17 mouse cellular contexts compared by ENCODE assay signal in the genomic region with DNA sequence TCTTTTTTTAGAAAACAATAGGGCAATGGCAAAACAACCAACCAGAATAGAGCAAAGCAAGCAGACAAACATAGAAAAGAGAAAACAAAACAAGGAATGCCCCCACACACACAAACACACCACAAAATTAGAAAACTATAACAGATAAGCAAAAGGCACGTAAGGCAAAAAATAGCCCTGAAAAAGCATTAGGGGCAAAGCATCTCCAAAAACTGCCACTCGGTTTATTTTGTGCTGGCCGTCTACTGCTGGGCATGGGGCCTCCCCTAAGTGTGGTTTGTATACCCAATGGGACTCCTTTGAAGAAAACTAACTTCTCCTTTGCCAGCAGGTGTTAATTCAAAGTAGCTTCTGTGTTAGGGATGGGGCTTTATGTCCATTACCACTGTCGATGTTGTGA.
"Had no signal": no experiment of that assay in that cellular context is flagged by ENCODE, and none has a peak within 500 bp of the region (broad histone marks: within the 10 kb centered on the region; RNA-seq: fewer than 3 reads in every experiment).

No protein-coding gene starts in this region.

- DNase-seq: liver, embryonic 13.5 days; lung, adult 18-20 months; lung, embryonic 14.5 days; lung, postnatal 10 days; lung, postnatal 4 days; midbrain, embryonic 14.5 days; right cerebral cortex, postnatal 14 days; thymus, adult 18-20 months; thymus, postnatal 14 days; thymus, postnatal 36 days had no signal

- H3K27me3 ChIP-seq: liver, embryonic 13.5 days; liver, embryonic 15.5 days; midbrain, embryonic 12.5 days; neural tube, embryonic 13.5 days; neural tube, embryonic 15.5 days had no signal

- H3K27ac ChIP-seq: liver, embryonic 13.5 days; liver, embryonic 15.5 days; midbrain, embryonic 10.5 days; midbrain, embryonic 12.5 days; neural tube, embryonic 13.5 days; neural tube, embryonic 15.5 days had no signal

- ATAC-seq: midbrain, embryonic 16.5 days had no signal

- H3K4me2 ChIP-seq: liver, embryonic 13.5 days; liver, embryonic 15.5 days; lung, embryonic 14.5 days; midbrain, embryonic 12.5 days; neural tube, embryonic 13.5 days; neural tube, embryonic 15.5 days had no signal

- H3K9me3 ChIP-seq: liver, embryonic 13.5 days; liver, embryonic 15.5 days; midbrain, embryonic 10.5 days; midbrain, embryonic 12.5 days; neural tube, embryonic 13.5 days; neural tube, embryonic 15.5 days had no signal

- H3K4me1 ChIP-seq: liver, embryonic 13.5 days; liver, embryonic 15.5 days; midbrain, embryonic 10.5 days; midbrain, embryonic 12.5 days; neural tube, embryonic 13.5 days; neural tube, embryonic 15.5 days had no signal

- H3K36me3 ChIP-seq: liver, embryonic 13.5 days; liver, embryonic 15.5 days; midbrain, embryonic 10.5 days; midbrain, embryonic 12.5 days; neural tube, embryonic 13.5 days; neural tube, embryonic 15.5 days had no signal

- H3K9ac ChIP-seq: liver, embryonic 13.5 days; liver, embryonic 15.5 days; lung, embryonic 14.5 days; midbrain, embryonic 12.5 days; neural tube, embryonic 13.5 days; neural tube, embryonic 15.5 days had no signal

- H3K4me3 ChIP-seq: liver, embryonic 13.5 days; liver, embryonic 15.5 days; midbrain, embryonic 10.5 days; midbrain, embryonic 12.5 days; myocyte; neural tube, embryonic 13.5 days; neural tube, embryonic 15.5 days had no signal
